Mouse (Mus musculus) lung, postnatal 0 days (tissue): ENCODE results near the gene Fam129b.

Experiments
- CTCF ChIP-seq: IDR thresholded peaks from 2 replicates; pipeline ENCODE4 v1.5.1; 2016; ENCODE audit warnings: antibody characterized with exemption, mild to moderate bottlenecking
- EP300 ChIP-seq: IDR thresholded peaks from 2 replicates; pipeline ENCODE4 v1.6.1; 2016; ENCODE audit warnings: antibody characterized with exemption, mild to moderate bottlenecking, control low read depth

DNA sequence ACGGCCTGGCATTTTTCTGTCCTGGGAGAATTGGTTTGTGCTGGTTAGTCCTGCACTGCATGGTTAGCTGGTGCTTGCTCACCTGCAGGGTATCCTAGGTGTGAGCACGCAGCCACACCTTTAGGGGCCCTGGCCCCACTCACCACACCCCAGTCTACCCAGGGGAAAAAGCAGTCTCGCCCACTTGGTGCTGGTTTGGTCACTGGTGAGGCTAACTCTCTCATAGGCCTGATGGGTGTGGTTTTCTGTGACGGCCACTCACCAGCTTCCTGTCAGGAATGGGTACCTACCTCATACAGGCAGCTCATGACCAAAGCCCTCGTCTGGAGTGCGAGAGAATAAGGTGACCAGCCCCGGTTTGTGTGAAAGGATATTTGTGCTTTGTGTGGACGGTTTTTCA lies 29.4 kb downstream of the Fam129b start:
- TF ChIP-seq CTCF (no peak), EP300 (no peak)
